Mouse (Mus musculus) lung, embryonic 15.5 days (tissue): ENCODE measurements at regions not wholly inside any gene's neighbourhood (a gene's known extent, or its start where the extent isn't known, plus 50 kb on each side); places are given as distances from the start of the nearest gene placed in this dataset.

Source experiments
- ATAC-seq: fragments of 200-750 bp; cut with Nextera tagmentation; 2 replicates; pipeline ENCODE4 v1.8.0; 2017; ENCODE audit warnings: moderate number of reproducible peaks, borderline replicate concordance; ENCODE audit not compliant: low FRiP score, low TSS enrichment; ENCODE audit errors: extremely low read depth
- H3K27ac ChIP-seq: fragments of 300-500 bp; sonication (generic); 2 replicates; pipeline ENCODE4 v1.5.1; 2015; ENCODE audit warnings: moderate library complexity, mild to moderate bottlenecking, inconsistent platforms
- H3K27me3 ChIP-seq: fragments of 300-500 bp; sonication (generic); 2 replicates; pipeline ENCODE4 v1.6.1; 2015; ENCODE audit warnings: inconsistent platforms
- H3K36me3 ChIP-seq: fragments of 300-500 bp; sonication (generic); 2 replicates; pipeline ENCODE4 v1.6.1; 2015; ENCODE audit warnings: inconsistent platforms
- H3K4me1 ChIP-seq: fragments of 300-500 bp; sonication (generic); 2 replicates; pipeline ENCODE4 v1.6.1; 2015; ENCODE audit warnings: inconsistent platforms
- H3K4me2 ChIP-seq: fragments of 300-500 bp; sonication (generic); 2 replicates; pipeline ENCODE4 v1.6.1; 2015; ENCODE audit warnings: inconsistent platforms, mild to moderate bottlenecking, moderate library complexity
- H3K4me3 ChIP-seq: fragments of 300-500 bp; sonication (generic); 2 replicates; pipeline ENCODE4 v1.5.1; 2015; ENCODE audit warnings: mild to moderate bottlenecking, inconsistent platforms
- H3K9ac ChIP-seq: fragments of 300-500 bp; sonication (generic); 2 replicates; pipeline ENCODE4 v1.6.1; 2015; ENCODE audit warnings: inconsistent platforms
- H3K9me3 ChIP-seq: fragments of 300-500 bp; sonication (generic); 2 replicates; pipeline ENCODE4 v1.6.1; 2016; ENCODE audit warnings: inconsistent platforms
- WGBS: fragments of 180-500 bp; shearing (Covaris S2); methylation state at CpG from one replicate; pipeline ENCODE4 v1.1.7; 2015; 5-methylcytosine and 5-hydroxymethylcytosine counted together

DNA sequence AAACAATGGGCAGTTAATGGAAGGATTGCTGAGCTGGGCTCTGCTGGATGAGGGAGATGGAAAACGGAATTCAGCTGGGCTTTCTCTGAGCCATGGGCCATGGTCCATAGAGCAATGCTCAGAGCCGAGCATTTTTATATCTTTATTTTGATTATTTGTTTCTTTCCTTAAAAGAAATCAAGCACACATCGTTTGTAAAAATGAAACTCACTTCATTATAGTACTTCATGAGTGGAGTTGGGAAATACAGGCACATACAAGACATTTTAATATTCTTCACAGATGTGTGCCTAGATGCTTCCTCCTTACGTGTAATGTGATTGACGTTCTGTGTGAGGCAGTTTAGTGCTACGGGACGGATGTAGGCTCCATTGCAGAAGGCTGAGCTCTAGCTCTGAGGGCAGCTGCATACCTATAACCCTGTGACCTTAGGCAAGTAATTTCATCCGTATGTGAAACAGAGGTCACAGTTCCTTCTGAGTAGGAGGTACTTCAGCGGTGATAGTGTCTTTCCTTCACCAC, 172.6 kb upstream of the Nr2f2 start:
- Histone ChIP-seq H3K9ac (no peak overlapping the region), H3K9me3 (no peaks in the 10 kb centered on the region), H3K4me2 (no peak overlapping the region), H3K27me3 (no peaks in the 10 kb centered on the region), H3K4me1 (peaks cover 4% of the 10 kb centered on the region; the same call in 1 of the 2 replicates), H3K4me3 (no peak overlapping the region), H3K27ac (no peak overlapping the region), H3K36me3 (no peaks in the 10 kb centered on the region)
- WGBS = 44% methylated on average over 9 of the region's 9 CpGs
- ATAC-seq = peak; percentile 64; the same call in 1 of the 2 replicates

DNA sequence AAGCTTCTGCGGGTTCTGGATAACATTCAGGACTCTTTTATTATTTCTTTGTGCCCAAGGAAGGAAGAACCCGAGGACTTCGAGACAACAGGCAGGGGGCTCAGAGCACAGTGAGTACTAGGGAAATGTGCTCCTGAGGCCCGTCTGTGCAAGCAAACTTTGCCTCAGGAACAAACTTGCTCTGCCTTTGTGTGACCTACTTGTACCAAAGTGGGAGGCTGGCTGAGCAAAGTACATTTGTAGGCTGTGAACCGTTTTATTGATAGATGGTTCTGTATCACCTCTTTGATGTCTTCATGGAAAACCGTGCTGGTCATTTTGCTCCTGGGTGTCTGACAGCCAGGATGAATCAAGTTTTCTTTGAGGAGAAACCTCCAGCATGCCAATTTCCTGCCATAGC, 169.5 kb upstream of the Nr2f2 start:
- H3K4me2 ChIP-seq = no peak overlapping the region
- ATAC-seq = no peak
- no peaks in the 10 kb centered on the region for H3K36me3 ChIP-seq
- no peaks in the 10 kb centered on the region for H3K27me3 ChIP-seq
- WGBS = 63% methylated on average over 6 of the region's 6 CpGs
- H3K4me3 ChIP-seq = no peak overlapping the region
- H3K27ac ChIP-seq = no peak overlapping the region
- H3K9me3 ChIP-seq = no peaks in the 10 kb centered on the region
- peaks cover 4% of the 10 kb centered on the region; the same call in 1 of the 2 replicates for H3K4me1 ChIP-seq
- no peak overlapping the region for H3K9ac ChIP-seq

DNA sequence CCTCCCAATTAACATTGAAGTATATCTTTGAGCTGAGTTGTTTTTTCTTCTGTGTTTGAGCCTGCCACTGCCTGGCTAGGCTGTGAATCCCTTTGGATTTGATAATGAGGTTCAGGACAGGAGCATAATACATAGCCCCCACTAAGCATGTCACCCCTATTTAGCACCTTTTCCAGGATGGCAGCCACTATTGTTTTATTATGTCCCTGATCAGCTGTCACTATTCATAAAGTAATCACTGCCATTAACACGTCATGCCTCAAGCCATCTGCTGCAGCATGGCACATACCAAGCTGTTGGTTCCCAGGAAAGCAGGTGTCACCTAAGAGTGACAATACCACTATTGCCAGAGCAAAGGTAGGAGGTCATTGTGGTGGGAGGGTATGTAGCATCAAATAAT, 167.0 kb upstream of the Nr2f2 start:
- H3K4me3 ChIP-seq = no peak overlapping the region
- ATAC-seq = no peak
- H3K4me1 ChIP-seq = no peaks in the 10 kb centered on the region
- WGBS = 90% methylated on average over 1 of the region's 1 CpGs
- no peak overlapping the region for H3K27ac ChIP-seq
- H3K9me3 ChIP-seq = no peaks in the 10 kb centered on the region
- H3K27me3 ChIP-seq = no peaks in the 10 kb centered on the region
- no peaks in the 10 kb centered on the region for H3K36me3 ChIP-seq
- H3K4me2 ChIP-seq = no peak overlapping the region
- H3K9ac ChIP-seq = no peak overlapping the region

DNA sequence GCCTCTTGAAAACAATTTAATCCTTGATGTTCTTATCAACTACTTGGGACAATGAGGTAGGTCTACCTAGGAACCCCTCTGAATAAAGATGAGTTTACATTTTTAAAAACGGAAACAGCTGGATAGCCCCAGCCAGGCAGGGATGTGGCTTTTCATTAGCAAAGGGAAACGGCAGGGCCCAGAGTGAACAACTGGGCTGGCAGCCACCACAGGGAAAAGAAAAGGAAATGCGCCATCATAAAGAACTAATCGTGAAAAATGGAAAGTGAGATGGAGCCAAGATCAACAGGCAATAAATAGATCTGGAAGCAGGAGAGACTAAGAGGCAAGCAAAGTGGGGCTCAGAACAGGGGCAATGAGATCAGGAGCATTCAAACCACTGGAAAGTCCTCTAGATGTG, 161.4 kb upstream of the Nr2f2 start:
- H3K9ac ChIP-seq = no peak overlapping the region
- ATAC-seq = no peak
- no peaks in the 10 kb centered on the region for H3K36me3 ChIP-seq
- H3K4me1 ChIP-seq = no peaks in the 10 kb centered on the region
- 35% methylated on average over 4 of the region's 4 CpGs for WGBS
- H3K27ac ChIP-seq = no peak overlapping the region
- H3K27me3 ChIP-seq = no peaks in the 10 kb centered on the region
- no peaks in the 10 kb centered on the region for H3K9me3 ChIP-seq
- no peak overlapping the region for H3K4me3 ChIP-seq
- H3K4me2 ChIP-seq = no peak overlapping the region

DNA sequence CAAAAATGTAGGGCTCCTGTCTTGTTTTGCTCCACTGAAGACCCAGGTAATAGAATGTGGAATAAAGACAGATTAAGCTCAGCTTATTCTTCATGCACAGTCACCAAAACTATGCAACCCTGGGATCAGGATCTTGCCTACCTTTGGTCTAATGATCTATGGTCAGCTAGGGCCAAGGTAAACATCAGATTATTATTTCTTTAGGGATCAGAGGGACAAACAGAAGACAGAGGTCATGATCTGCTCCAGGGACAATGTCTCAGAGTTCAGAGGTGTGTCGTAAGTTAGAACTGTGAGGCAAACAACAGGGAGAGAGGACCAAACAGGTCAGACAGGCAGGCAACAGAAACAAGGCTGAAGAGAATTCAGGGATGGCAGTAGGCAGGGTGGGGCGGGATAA, 158.8 kb upstream of the Nr2f2 start:
- H3K4me2 ChIP-seq = no peak overlapping the region
- H3K27ac ChIP-seq = no peak overlapping the region
- H3K36me3 ChIP-seq = no peaks in the 10 kb centered on the region
- WGBS = 88% methylated on average over 2 of the region's 2 CpGs
- no peak for ATAC-seq
- no peaks in the 10 kb centered on the region for H3K9me3 ChIP-seq
- H3K4me3 ChIP-seq = no peak overlapping the region
- no peaks in the 10 kb centered on the region for H3K27me3 ChIP-seq
- no peak overlapping the region for H3K9ac ChIP-seq
- H3K4me1 ChIP-seq = no peaks in the 10 kb centered on the region

DNA sequence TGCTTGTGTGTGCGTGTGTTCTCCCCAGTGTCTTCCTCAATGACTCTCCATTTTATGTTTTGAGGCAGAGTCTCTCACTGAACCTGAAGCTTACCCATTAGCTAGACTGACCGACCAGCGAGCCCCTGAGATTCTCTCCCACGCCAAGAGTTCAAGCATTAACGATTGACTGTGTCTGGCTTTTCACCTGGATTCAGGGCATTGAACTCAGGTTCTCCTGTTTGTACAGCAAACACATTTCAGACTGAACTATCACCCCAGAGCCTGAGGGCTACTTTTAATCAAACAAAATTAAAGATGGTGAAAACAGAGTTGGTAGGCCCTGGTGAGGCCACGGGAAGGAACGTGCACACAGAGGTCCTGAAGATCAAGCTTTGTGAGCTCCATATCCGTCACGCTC, 158.2 kb upstream of the Nr2f2 start:
- H3K27ac ChIP-seq = no peak overlapping the region
- no peaks in the 10 kb centered on the region for H3K36me3 ChIP-seq
- no peaks in the 10 kb centered on the region for H3K27me3 ChIP-seq
- H3K4me1 ChIP-seq = no peaks in the 10 kb centered on the region
- no peak overlapping the region for H3K9ac ChIP-seq
- ATAC-seq = no peak
- no peak overlapping the region for H3K4me2 ChIP-seq
- no peaks in the 10 kb centered on the region for H3K9me3 ChIP-seq
- WGBS = 87% methylated on average over 9 of the region's 9 CpGs
- no peak overlapping the region for H3K4me3 ChIP-seq

DNA sequence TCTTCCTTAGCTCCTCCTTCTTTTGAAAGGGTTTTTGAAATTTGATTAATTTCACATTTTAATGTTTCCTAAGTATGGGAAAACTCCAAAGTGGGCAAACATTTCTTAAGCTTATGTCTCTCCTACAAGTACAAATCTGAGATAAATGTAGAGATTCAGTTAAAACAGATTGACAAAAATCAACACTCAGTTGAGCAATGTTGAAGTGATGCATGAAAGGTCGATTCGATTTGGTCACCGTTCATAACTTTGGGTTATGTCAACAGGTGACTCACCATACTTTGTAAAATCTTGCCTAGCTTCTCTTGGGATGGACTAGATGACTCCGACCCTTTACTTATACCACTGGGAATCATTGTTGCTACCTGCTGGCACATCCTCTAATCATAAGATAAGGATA, 157.7 kb upstream of the Nr2f2 start:
- no peaks in the 10 kb centered on the region for H3K4me1 ChIP-seq
- H3K9me3 ChIP-seq = no peaks in the 10 kb centered on the region
- H3K36me3 ChIP-seq = no peaks in the 10 kb centered on the region
- H3K9ac ChIP-seq = no peak overlapping the region
- WGBS = 91% methylated on average over 4 of the region's 4 CpGs
- H3K27me3 ChIP-seq = no peaks in the 10 kb centered on the region
- H3K4me3 ChIP-seq = no peak overlapping the region
- no peak overlapping the region for H3K4me2 ChIP-seq
- no peak for ATAC-seq
- H3K27ac ChIP-seq = no peak overlapping the region

DNA sequence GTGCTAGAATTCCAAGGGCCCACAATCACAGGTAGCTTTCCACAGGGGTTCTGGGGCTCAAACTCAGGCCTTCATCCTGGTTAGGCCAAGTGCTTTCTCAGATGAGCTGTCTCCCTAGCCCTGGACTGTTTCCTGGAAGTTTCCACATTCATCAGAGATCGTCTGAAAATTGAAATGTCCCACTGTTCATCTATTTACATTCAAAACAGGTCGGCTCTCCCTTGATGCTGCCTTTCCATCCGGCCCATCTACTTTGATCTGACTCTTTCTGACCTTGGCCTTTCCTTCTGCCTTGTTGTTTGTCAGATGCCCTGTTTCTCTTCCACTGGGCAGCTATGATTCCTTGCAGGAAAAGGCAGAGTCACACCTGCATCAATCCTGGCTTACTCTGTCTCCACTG, 150.2 kb upstream of the Nr2f2 start:
- WGBS = 45% methylated on average over 3 of the region's 3 CpGs

DNA sequence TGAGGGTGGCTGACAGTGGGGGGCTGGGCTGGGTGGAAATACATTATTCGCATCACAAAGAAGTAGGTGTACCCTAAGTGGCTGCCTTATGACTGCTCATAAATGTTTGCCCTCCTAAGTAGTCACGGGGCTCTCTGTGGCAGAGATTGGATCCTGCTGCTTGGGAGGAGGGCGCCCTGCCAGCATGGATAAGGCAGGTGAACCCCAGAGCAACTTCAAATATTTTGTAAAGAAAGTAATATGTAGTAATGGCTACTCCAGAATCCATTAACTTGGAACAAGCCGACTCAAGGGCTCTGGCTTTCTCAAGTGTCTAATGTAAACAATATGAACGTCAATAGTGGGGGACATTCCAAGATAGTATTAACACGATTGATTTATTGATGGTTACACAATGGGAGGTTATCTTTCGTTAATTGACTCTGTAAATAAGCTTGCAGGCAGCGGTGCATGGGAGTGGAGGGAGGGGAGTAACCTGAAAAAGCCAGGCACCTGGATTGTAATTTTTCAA, 148.9 kb upstream of the Nr2f2 start:
- WGBS = 5% methylated on average over 8 of the region's 8 CpGs
- H3K27ac ChIP-seq = peak overlapping the region; percentile 82
- 0 out of 2 replicates have a peak overlapping the region, but pooled peaks have one; percentile 11 for H3K4me3 ChIP-seq
- ATAC-seq = peak; percentile 71
- H3K27me3 ChIP-seq = no peaks in the 10 kb centered on the region
- H3K9me3 ChIP-seq = no peaks in the 10 kb centered on the region
- peaks cover 29% of the 10 kb centered on the region for H3K4me1 ChIP-seq
- H3K4me2 ChIP-seq = peak overlapping the region; percentile 42
- H3K36me3 ChIP-seq = no peaks in the 10 kb centered on the region
- H3K9ac ChIP-seq = no peak overlapping the region

More for the DNA sequence above, 150.2 kb upstream of the Nr2f2 start:
- no peaks in the 10 kb centered on the region for H3K27me3 ChIP-seq
- H3K9me3 ChIP-seq = no peaks in the 10 kb centered on the region
- no peak overlapping the region for H3K27ac ChIP-seq
- no peak overlapping the region for H3K9ac ChIP-seq
- H3K36me3 ChIP-seq = no peaks in the 10 kb centered on the region
- peaks cover 29% of the 10 kb centered on the region for H3K4me1 ChIP-seq
- no peak overlapping the region for H3K4me2 ChIP-seq
- no peak overlapping the region for H3K4me3 ChIP-seq
- ATAC-seq = no peak

DNA sequence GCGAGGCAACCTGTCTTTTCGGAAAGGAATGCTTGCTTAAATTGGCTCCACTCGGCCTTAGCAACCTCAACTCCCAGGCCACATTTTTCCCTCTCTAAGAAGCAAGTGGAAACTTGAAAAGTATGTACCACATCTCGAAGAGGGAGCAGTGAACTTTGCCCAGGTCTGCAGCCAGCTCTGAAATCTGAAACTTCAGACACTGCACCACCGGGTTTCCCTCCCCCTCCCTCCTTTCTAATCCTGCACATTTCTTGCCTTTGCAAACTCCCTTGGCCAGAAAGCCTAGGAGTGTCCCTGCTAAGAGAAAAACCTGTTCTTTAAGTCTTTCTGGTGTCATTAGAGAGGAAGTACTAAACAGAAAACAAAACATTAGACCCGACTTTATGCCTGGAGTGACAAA, 148.1 kb upstream of the Nr2f2 start:
- peak; percentile 58; the same call in 1 of the 2 replicates for ATAC-seq

DNA sequence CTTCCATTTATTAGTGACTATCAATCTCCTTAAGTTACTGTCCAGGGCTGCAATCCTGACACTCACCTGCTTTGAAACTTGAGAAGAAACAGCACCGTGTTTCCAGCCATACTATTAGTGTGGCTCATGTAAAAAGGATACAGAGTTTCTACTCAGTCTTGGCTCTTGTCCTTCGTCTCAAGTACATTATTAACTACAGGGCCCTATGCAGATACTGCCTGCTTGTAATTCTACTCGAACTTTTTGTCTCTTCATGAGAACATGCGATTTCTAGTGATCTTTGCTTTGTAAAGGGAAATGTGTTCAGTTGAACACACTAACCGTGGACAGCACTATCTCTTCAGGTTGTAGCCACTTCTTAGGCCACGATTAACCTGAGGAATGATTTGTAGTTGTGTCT, 145.8 kb upstream of the Nr2f2 start:
- H3K9me3 ChIP-seq = no peaks in the 10 kb centered on the region
- no peak overlapping the region for H3K27ac ChIP-seq
- H3K4me3 ChIP-seq = no peak overlapping the region
- no peak overlapping the region for H3K9ac ChIP-seq
- WGBS = 69% methylated on average over 6 of the region's 6 CpGs
- H3K4me2 ChIP-seq = no peak overlapping the region
- H3K4me1 ChIP-seq = peaks cover 29% of the 10 kb centered on the region
- no peak for ATAC-seq
- no peaks in the 10 kb centered on the region for H3K36me3 ChIP-seq
- no peaks in the 10 kb centered on the region for H3K27me3 ChIP-seq

More for the DNA sequence above, 148.1 kb upstream of the Nr2f2 start:
- no peak overlapping the region for H3K9ac ChIP-seq
- peaks cover 29% of the 10 kb centered on the region for H3K4me1 ChIP-seq
- H3K9me3 ChIP-seq = no peaks in the 10 kb centered on the region
- H3K4me2 ChIP-seq = peak overlapping the region; percentile 42
- WGBS = 12% methylated on average over 6 of the region's 6 CpGs
- no peaks in the 10 kb centered on the region for H3K36me3 ChIP-seq
- 0 out of 2 replicates have a peak overlapping the region, but pooled peaks have one; percentile 11 for H3K4me3 ChIP-seq
- no peaks in the 10 kb centered on the region for H3K27me3 ChIP-seq
- peak overlapping the region; percentile 82 for H3K27ac ChIP-seq

DNA sequence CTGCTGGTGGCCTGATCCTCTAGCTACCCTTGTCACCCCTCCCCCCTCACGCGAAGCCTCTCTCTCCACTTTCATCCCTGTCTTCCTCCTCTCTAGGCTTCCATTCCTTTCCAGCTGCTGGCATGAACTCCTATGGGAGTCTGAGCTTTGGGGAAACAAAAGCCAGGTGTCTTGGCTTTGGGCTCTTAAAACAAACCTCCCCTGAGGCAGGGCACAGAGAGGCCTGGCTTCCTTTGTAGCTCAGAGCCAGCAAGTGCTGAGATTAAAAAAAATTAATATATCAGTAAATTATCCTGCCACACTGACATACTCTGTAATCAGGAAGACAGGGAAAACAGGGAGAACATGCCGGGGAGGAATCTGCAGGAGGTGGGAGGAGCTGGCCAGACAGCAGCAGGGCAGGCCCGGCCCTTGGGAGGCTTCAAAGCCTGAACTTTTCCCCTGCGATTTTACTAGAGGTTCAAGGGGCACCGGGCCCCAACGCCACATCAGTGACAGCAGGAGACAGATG, 139.2 kb upstream of the Nr2f2 start:
- Histone ChIP-seq H3K27me3 (no peaks in the 10 kb centered on the region), H3K4me3 (no peak overlapping the region), H3K9me3 (no peaks in the 10 kb centered on the region), H3K27ac (peak overlapping the region; percentile 7), H3K36me3 (no peaks in the 10 kb centered on the region), H3K4me1 (peaks cover 22% of the 10 kb centered on the region), H3K4me2 (no peak overlapping the region), H3K9ac (no peak overlapping the region)
- 13% methylated on average over 7 of the region's 7 CpGs for WGBS
- peak; percentile 69; the same call in 1 of the 2 replicates for ATAC-seq
